Mouse (Mus musculus) heart, embryonic 13.5 days (tissue): Measurements from ENCODE around the gene Pkdcc. TPM values are rescaled to one million over a fixed set of nuclear protein-coding genes. Genes with fewer than 3 reads are reported as not detected.

Experiments used
- ATAC-seq: fragments of 200-750 bp; cut with Nextera tagmentation; 2 replicates; pipeline ENCODE4 v1.8.0; 2017; ENCODE audit warnings: moderate TSS enrichment; ENCODE audit not compliant: insufficient number of reproducible peaks, low FRiP score, low TSS enrichment; ENCODE audit errors: extremely low read depth
- H3K27ac ChIP-seq: fragments of 300-500 bp; sonication (generic); replicated peaks from 2 replicates; pipeline ENCODE4 v1.5.1; 2015; ENCODE audit warnings: moderate library complexity, mild to moderate bottlenecking, inconsistent platforms
- H3K27me3 ChIP-seq: fragments of 300-500 bp; sonication (generic); replicated peaks from 2 replicates; pipeline ENCODE4 v1.6.1; 2015; ENCODE audit warnings: mild to moderate bottlenecking, inconsistent platforms
- H3K36me3 ChIP-seq: fragments of 300-500 bp; sonication (generic); 2 replicates; pipeline ENCODE4 v1.6.1; 2015; ENCODE audit warnings: mild to moderate bottlenecking, inconsistent platforms
- H3K4me1 ChIP-seq: fragments of 300-500 bp; sonication (generic); 2 replicates; pipeline ENCODE4 v1.6.1; 2015; ENCODE audit warnings: inconsistent platforms
- H3K4me2 ChIP-seq: fragments of 300-500 bp; sonication (generic); 2 replicates; pipeline ENCODE4 v1.6.1; 2015; ENCODE audit warnings: inconsistent platforms, mild to moderate bottlenecking, moderate library complexity
- H3K4me3 ChIP-seq: fragments of 300-500 bp; sonication (generic); 2 replicates; pipeline ENCODE4 v1.5.1; 2015; ENCODE audit warnings: moderate library complexity, mild to moderate bottlenecking, inconsistent platforms
- H3K9ac ChIP-seq: fragments of 300-500 bp; sonication (generic); 2 replicates; pipeline ENCODE4 v1.6.1; 2015; ENCODE audit warnings: inconsistent platforms, mild to moderate bottlenecking, moderate library complexity
- H3K9me3 ChIP-seq: fragments of 300-500 bp; sonication (generic); 2 replicates; pipeline ENCODE4 v1.6.1; 2016; ENCODE audit warnings: inconsistent platforms
- WGBS: fragments of 180-500 bp; shearing (Covaris S2); methylation state at CpG from one replicate; pipeline ENCODE4 v1.1.7; 2015; ENCODE audit warnings: mixed read lengths; 5-methylcytosine and 5-hydroxymethylcytosine counted together
- polyA plus RNA-seq: library from polyadenylated mRNA; unstranded; fragments of >200 nt; fragmentation: Nextera tagmentation; extraction: Ambion mirVana; gene quantifications from 2 replicates; pipeline ENCODE4 v1.2.1, GENCODE M21; 2015

Pkdcc gene
- polyA plus RNA-seq, 1 experiment from 2014 or later, result 10.1 TPM

DNA sequence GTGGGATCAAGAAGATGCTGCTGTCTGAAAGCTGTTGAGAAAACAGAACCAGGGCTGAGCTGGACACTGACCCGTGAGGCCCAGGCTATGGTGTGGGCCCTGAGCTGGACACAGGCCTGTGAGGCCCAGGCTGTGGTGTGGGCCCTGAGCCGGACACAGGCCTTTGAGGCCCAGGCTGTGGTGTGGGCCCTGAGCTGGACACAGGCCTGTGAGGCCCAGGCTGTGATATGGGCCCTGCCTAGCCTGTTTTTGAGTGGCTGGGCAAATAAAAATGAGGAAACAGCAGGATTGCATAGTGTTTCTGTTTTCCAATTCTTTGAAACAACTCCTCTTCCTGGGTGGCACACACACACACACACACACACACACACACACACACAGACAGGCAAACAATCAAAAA is 2.7 kb upstream of the Pkdcc start:
- no peak overlapping the region for H3K4me3 ChIP-seq
- H3K9ac ChIP-seq, result peak overlapping the region; percentile 28; the same call in 1 of the 2 replicates
- WGBS, result 55% methylated on average over 2 of the region's 2 CpGs
- no peak for ATAC-seq
- H3K4me2 ChIP-seq, result no peak overlapping the region
- no peaks in the 10 kb centered on the region; the same call in 1 of the 2 replicates for H3K36me3 ChIP-seq
- H3K27ac ChIP-seq, result no peak overlapping the region
- no peaks in the 10 kb centered on the region for H3K9me3 ChIP-seq
- no peaks in the 10 kb centered on the region for H3K27me3 ChIP-seq
- peaks cover 31% of the 10 kb centered on the region for H3K4me1 ChIP-seq

DNA sequence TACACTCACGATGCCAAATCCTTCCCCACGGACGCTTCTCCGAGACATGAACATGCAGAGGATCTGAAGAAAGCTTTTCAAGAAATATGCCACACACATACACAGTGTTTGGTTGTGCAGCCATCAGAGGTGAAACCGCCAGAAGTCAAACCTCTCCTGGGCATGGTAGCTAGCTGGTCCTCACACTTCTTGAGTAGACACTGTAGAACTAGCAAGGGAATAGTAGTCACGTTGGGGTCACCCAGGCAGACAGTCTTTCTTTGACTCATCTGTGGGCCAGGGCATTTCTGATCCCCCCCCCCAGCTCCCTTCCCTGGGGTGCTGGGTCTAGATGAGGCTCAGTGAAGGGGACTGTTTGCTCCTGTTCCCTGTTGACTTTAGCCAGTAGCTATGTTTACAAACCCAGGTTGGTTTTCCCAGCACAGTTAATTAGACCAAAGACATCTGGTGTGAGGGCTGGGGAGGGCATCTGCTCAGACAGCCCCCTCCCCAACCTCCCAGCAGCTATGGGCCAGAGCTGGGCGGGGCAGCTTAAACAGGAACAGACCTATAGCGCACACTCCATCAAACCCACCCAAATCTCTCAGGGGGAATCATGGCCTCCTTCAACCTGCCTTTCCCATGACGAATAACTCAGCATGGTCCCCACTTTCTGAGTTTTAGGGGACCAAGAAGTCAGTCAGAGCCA is 1.7 kb upstream of the Pkdcc start:
- H3K9ac ChIP-seq, result peak overlapping the region; percentile 100
- ATAC-seq, result no peak
- peak overlapping the region; percentile 99 for H3K27ac ChIP-seq

DNA sequence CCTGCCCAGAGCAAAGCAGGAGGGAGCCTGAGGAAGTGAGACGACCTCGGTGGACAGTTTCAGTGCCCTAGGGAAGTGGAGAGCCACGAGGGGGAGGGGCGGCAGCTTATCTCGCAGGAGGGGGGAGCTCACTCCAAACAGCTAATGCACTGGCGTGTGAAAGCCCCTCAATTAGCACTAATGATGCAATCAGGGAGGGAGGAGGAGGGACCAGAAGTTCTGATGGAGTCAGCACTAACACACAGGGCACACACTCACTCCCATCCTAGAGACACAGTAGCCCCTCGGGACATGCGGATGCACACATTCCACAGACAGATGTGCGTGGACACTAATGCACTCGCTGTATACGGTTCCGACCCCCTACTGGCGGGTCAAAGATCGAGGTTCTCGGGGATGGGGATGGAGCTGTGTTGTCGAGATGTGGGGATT is 915 bp upstream of the Pkdcc start:
- Histone ChIP-seq H3K36me3 (no peaks in the 10 kb centered on the region; the same call in none of the 2 replicates), H3K4me1 (peaks cover 49% of the 10 kb centered on the region), H3K27ac (peak overlapping the region; percentile 99), H3K4me2 (peak overlapping the region; percentile 95), H3K9ac (peak overlapping the region; percentile 100), H3K27me3 (no peaks in the 10 kb centered on the region), H3K4me3 (peak overlapping the region; percentile 97), H3K9me3 (no peaks in the 10 kb centered on the region)
- WGBS, result under 1% methylated on average over 16 of the region's 16 CpGs
- no peak for ATAC-seq

More for the DNA sequence above, 1.7 kb upstream of the Pkdcc start:
- Histone ChIP-seq H3K27me3 (no peaks in the 10 kb centered on the region), H3K36me3 (no peaks in the 10 kb centered on the region; the same call in none of the 2 replicates), H3K4me3 (peak overlapping the region; percentile 97), H3K4me2 (peak overlapping the region; percentile 95), H3K9me3 (no peaks in the 10 kb centered on the region), H3K4me1 (peaks cover 41% of the 10 kb centered on the region)
- 63% methylated on average over 9 of the region's 9 CpGs for WGBS

DNA sequence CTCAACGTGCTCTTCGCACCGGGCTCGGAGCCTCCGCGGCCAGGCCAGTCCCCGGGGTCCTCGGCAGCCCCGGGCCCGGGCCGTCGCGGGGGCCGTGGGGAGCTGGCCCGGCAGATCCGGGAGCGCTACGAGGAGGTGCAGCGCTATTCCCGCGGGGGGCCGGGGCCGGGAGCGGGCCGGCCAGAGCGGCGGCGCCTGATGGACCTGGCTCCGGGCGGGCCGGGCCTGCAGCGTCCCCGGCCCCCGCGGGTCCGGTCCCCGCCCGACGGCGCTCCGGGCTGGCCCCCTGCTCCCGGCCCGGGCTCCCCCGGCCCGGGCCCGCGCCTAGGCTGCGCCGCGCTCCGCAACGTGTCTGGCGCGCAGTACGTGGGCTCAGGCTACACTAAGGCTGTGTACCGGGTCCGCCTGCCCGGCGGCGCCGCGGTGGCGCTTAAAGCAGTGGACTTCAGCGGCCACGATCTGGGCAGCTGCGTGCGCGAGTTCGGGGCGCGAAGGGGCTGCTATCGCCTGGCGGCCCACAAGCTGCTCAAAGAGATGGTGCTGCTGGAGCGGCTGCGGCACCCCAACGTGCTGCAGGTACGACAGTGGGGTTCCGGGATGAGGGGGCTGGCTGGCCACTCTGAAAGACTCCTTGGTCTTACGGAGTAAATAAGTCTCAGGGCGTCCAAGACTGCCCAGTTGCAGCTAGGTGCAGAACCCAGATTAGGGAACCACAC is 595 bp downstream of the Pkdcc start:
- 1% methylated on average over 70 of the region's 80 CpGs for WGBS
- H3K27ac ChIP-seq, result peak overlapping the region; percentile 99
- peak overlapping the region; percentile 97 for H3K4me3 ChIP-seq
- H3K9ac ChIP-seq, result peak overlapping the region; percentile 100
- H3K4me1 ChIP-seq, result peaks cover 59% of the 10 kb centered on the region
- H3K27me3 ChIP-seq, result no peaks in the 10 kb centered on the region
- peak overlapping the region; percentile 95 for H3K4me2 ChIP-seq
- peak; percentile 33 for ATAC-seq
- H3K36me3 ChIP-seq, result peaks cover 12% of the 10 kb centered on the region
- H3K9me3 ChIP-seq, result no peaks in the 10 kb centered on the region

DNA sequence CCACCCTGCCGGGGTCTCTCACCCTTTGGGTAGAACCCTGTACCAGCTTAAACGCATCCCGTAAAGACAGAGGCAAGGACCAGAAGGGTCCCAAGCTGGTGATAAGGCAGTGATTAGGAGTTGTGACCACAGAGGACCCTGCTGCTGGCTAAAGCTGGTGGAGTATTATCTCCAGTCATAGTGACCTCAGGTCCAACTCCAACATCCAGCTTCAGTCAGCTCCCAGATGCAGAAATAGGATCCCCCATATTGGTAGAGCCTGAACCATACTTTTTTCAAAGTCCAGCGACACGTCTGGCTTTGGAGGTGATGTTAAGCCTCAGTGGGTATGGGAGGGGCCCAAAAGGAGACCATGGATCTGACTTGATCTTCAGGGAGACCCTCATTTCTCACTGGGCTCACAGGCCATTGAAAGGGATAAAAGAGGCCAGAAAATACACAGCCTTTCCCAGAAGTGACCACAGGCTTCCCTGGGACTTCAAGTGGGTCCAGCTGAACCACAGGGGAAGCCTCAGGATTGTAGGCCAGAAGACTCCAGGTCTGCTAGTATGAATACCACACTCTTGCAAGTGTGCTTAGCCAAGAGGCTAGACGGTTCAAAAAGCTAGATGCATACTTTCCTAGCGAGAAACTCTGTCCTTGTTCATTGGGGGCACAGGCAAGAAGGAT is 1.3 kb downstream of the Pkdcc start:
- Histone ChIP-seq H3K27ac (peak overlapping the region; percentile 99), H3K4me2 (peak overlapping the region; percentile 95), H3K4me3 (peak overlapping the region; percentile 97), H3K9me3 (no peaks in the 10 kb centered on the region), H3K36me3 (peaks cover 19% of the 10 kb centered on the region), H3K27me3 (no peaks in the 10 kb centered on the region), H3K4me1 (peaks cover 65% of the 10 kb centered on the region), H3K9ac (peak overlapping the region; percentile 100)
- WGBS, result 5% methylated on average over 7 of the region's 7 CpGs
- no peak for ATAC-seq

DNA sequence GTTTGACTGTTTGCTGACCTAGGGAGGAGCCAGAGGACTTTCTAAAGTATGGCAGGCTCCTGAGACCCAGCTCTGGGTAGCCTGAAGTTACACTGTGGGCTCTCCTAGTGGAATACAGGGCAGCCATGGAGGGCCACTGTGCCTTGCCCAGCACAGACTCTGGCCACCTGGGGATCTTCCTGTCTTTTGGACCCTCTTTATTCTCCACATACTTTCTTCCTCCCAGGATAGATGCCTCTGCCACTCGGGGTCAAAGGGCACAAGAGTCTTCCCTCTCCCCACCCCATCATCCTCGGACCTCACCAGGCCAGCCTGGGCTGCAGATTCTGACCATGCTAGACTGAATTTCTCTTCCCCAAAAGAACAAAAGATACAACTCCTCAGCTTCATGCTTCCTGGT is 3.1 kb downstream of the Pkdcc start:
- peak overlapping the region; percentile 95 for H3K4me2 ChIP-seq

DNA sequence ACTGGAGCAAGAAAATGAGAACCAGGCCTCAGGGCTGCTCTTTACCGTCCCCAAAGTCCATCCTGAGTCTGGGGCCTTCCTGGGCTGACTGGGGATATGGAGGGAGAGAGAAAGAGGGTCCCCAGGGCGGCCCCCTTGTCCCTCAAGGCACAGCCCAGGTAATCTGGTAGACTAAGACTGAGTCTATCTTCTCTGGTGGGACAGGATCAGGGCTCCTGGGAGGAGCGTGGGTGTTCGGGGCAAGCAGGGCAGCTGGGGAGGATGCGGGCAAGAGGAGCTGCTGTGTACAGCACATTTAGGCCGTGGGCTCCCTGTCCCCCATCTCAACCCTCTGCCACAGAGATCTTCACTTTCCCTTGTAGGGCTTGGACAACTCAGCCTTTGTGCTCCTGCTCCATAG is 3.6 kb downstream of the Pkdcc start:
- Histone ChIP-seq H3K27me3 (no peaks in the 10 kb centered on the region), H3K4me3 (peak overlapping the region; percentile 97), H3K4me1 (peaks cover 81% of the 10 kb centered on the region), H3K9me3 (no peaks in the 10 kb centered on the region), H3K36me3 (peaks cover 43% of the 10 kb centered on the region), H3K4me2 (peak overlapping the region; percentile 95), H3K27ac (peak overlapping the region; percentile 99), H3K9ac (peak overlapping the region; percentile 100)
- no peak for ATAC-seq
- 36% methylated on average over 6 of the region's 6 CpGs for WGBS

More for the DNA sequence above, 3.1 kb downstream of the Pkdcc start:
- Histone ChIP-seq H3K36me3 (peaks cover 37% of the 10 kb centered on the region), H3K4me1 (peaks cover 81% of the 10 kb centered on the region), H3K9me3 (no peaks in the 10 kb centered on the region), H3K9ac (peak overlapping the region; percentile 100), H3K27me3 (no peaks in the 10 kb centered on the region), H3K27ac (peak overlapping the region; percentile 99), H3K4me3 (peak overlapping the region; percentile 97)
- 12% methylated on average over 2 of the region's 2 CpGs for WGBS
- no peak for ATAC-seq

DNA sequence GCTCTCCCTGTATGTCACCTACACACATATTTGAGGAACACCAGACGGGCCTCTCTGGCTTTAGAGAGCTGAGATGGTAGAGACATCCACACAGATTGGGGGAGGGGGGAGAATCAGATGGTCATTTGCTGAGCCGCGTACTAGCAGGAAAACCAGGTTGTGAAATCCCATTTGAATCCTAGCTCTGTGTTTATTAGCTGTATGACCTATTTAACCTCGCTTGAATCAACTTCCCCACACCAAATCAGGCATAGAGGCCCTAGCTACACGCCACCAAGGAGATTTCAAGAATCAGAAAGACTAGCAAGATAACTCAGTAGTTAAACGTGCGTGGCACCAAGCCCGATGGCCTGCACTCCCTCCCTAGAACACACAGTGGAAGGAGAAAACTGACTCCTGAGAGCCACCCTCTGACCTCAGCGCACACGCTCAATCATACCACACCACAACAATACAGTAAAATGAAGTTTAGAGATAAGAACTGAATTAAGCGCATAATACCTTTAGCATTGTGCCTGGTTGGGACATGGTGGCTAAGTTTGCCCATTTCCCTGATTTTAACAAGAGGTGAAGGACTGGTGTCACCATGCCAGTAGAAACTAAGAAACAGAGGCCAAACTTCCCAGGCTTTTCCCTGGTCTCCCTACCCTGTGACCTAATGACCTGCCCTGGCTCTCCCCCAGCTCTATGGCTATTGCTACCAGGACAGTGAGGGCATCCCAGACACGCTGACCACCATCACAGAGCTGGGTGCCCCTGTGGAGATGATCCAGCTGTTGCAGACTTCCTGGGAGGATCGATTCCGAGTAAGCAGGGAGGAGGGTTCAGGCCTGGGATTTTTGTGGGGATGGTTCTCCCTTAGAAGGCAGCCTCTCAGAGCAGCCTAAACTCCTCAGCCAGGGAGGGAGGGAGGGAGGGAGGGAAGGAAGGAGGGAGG is 4.5 kb downstream of the Pkdcc start:
- H3K36me3 ChIP-seq, result peaks cover 51% of the 10 kb centered on the region
- peaks cover 81% of the 10 kb centered on the region for H3K4me1 ChIP-seq
- H3K9me3 ChIP-seq, result no peaks in the 10 kb centered on the region
- peak overlapping the region; percentile 95 for H3K4me2 ChIP-seq
- no peak for ATAC-seq
- peak overlapping the region; percentile 99 for H3K27ac ChIP-seq
- 30% methylated on average over 14 of the region's 14 CpGs for WGBS
- no peaks in the 10 kb centered on the region for H3K27me3 ChIP-seq
- peak overlapping the region; percentile 100 for H3K9ac ChIP-seq
- peak overlapping the region; percentile 97 for H3K4me3 ChIP-seq

DNA sequence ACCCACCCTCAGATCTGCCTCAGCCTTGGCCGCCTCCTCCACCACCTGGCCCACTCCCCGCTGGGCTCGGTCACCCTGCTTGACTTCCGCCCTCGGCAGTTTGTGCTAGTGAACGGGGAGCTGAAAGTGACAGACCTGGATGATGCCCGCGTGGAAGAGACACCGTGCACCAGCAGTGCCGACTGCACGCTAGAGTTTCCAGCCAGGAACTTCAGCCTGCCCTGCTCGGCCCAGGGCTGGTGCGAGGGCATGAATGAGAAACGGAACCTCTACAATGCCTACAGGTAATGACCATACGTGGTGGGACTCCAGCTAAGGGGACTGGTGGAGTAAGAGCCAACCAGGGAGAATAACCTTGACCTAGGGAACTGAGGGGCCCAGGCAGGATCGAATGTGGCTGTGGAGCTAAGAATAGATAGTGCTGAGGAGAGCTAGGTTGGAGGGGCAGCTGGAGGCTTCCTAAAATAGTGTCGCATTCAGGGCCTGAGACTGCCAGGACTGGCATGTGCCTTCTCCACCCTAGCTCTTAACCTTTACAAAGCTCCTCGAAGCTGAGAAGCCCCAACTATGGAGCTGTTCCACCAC is 6.0 kb downstream of the Pkdcc start:
- ATAC-seq, result peak; percentile 14; the same call in 1 of the 2 replicates
- H3K36me3 ChIP-seq, result peaks cover 65% of the 10 kb centered on the region
- H3K9me3 ChIP-seq, result no peaks in the 10 kb centered on the region
- H3K4me2 ChIP-seq, result peak overlapping the region; percentile 95
- peak overlapping the region; percentile 26 for H3K4me3 ChIP-seq
- H3K4me1 ChIP-seq, result peaks cover 81% of the 10 kb centered on the region
- H3K9ac ChIP-seq, result peak overlapping the region; percentile 100
- peak overlapping the region; percentile 99 for H3K27ac ChIP-seq
- 42% methylated on average over 18 of the region's 18 CpGs for WGBS
- H3K27me3 ChIP-seq, result no peaks in the 10 kb centered on the region
